Mouse (Mus musculus) midbrain, embryonic 16.5 days (tissue): Measurements from ENCODE around the gene Pla2g6. TPM values are rescaled to one million over a fixed set of nuclear protein-coding genes. Genes with fewer than 3 reads are reported as not detected.

Experiments used
- ATAC-seq: fragments of 200-750 bp; cut with Nextera tagmentation; 2 replicates; pipeline ENCODE4 v1.8.0; 2017; ENCODE audit warnings: moderate TSS enrichment
- H3K27ac ChIP-seq: fragments of 300-500 bp; sonication (generic); 2 replicates; pipeline ENCODE4 v1.5.1; 2014; ENCODE audit warnings: mild to moderate bottlenecking, low read length, mixed read lengths
- H3K27me3 ChIP-seq: fragments of 300-500 bp; sonication (generic); 2 replicates; pipeline ENCODE4 v1.6.1; 2014; ENCODE audit warnings: low read depth, low read length, mixed read lengths; ENCODE audit not compliant: control insufficient read depth, insufficient read depth
- H3K36me3 ChIP-seq: fragments of 300-500 bp; sonication (generic); 2 replicates; pipeline ENCODE4 v1.6.1; 2014; ENCODE audit warnings: mild to moderate bottlenecking, low read length, moderate library complexity, mixed read lengths; ENCODE audit not compliant: control insufficient read depth, insufficient read depth
- H3K4me1 ChIP-seq: fragments of 300-500 bp; sonication (generic); 2 replicates; pipeline ENCODE4 v1.6.1; 2014; ENCODE audit warnings: mild to moderate bottlenecking, low read length, mixed read lengths; ENCODE audit not compliant: control insufficient read depth, insufficient read depth
- H3K4me2 ChIP-seq: fragments of 300-500 bp; sonication (generic); 2 replicates; pipeline ENCODE4 v1.6.1; 2014; ENCODE audit warnings: mild to moderate bottlenecking, low read length, mixed read lengths
- H3K4me3 ChIP-seq: fragments of 300-500 bp; sonication (generic); 2 replicates; pipeline ENCODE4 v1.5.1; 2014; ENCODE audit warnings: low read depth, mild to moderate bottlenecking, low read length, moderate library complexity, mixed read lengths
- H3K9ac ChIP-seq: fragments of 300-500 bp; sonication (generic); 2 replicates; pipeline ENCODE4 v1.6.1; 2014; ENCODE audit warnings: low read depth, low read length, mixed read lengths
- H3K9me3 ChIP-seq: fragments of 300-500 bp; sonication (generic); replicated peaks from 2 replicates; pipeline ENCODE4 v1.6.1; 2014; ENCODE audit warnings: mild to moderate bottlenecking, low read length, mixed read lengths; ENCODE audit not compliant: control insufficient read depth, poor library complexity, severe bottlenecking
- WGBS: fragments of 180-500 bp; shearing (Covaris S2); extraction: QIAGEN DNeasy Blood & Tissue Kit; methylation state at CpG from one replicate; pipeline ENCODE4 v1.1.7; 2014; 5-methylcytosine and 5-hydroxymethylcytosine counted together
- polyA plus RNA-seq: library from polyadenylated mRNA; unstranded; fragments of >200 nt; fragmentation: Nextera tagmentation; extraction: Ambion mirVana; gene quantifications from 2 replicates; pipeline ENCODE4 v1.2.1, GENCODE M21; 2015

The Pla2g6 gene
- polyA plus RNA-seq, result 29.8 and 35.3 TPM in 2 replicates

DNA sequence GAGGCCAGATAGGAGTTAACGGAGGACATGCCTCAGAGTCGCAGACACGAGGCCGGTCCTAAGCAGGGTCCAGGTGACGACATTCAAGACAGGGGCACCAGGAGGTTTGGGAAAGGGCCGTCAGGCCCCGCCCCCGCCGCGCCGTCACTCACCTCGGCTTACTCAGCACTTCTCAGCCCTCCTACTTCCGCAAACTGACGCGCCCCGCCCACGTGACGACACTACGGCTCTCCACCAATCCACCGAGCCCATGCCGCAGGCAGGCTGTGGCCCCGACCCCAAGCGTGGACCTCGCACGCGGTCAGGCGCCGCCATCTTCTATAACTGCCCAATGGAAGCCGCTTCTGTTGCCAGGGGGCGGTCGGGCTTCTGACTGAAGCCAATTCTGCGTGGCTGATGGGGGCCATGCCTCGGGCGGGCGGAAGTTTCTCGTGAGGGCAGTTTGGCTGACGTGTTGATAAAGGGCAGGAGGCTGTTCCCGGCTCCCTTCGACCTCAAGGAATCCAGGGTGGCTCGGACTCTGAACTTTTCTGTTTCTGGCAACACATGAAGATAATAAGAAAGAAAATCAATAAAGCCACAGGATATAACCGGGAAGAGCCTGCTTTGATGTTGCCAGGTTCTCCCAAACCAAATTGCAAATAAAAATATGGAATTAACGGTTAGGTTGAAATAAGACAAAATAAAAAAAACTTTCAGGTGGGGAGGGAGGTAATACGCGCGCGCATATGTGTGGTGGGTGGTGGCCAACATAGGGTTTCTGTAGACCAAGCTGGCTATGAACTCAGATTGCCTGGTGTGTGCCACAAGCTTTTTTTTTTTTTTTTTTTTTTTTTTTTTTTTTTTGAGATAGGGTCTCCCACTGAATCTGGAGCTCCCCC is at the start of gene Pla2g6:
Gene Pla2g6 (minus strand): TSS at position 333 of the 881 bp plus-strand sequence.
- peak within 1 kb of the TSS; percentile 86 for H3K27ac ChIP-seq
- 4% methylated on average over 46 of the region's 46 CpGs for WGBS
- no peaks in the 10 kb centered on the region for H3K9me3 ChIP-seq
- H3K4me2 ChIP-seq, result peak within 1 kb of the TSS; percentile 82
- H3K4me3 ChIP-seq, result peak within 1 kb of the TSS; percentile 56
- peaks cover 14% of the 10 kb centered on the region for H3K4me1 ChIP-seq
- H3K27me3 ChIP-seq, result no peaks in the 10 kb centered on the region
- no peaks in the 10 kb centered on the region for H3K36me3 ChIP-seq
- ATAC-seq, result peak; percentile 96
- peak within 1 kb of the TSS; percentile 64 for H3K9ac ChIP-seq

DNA sequence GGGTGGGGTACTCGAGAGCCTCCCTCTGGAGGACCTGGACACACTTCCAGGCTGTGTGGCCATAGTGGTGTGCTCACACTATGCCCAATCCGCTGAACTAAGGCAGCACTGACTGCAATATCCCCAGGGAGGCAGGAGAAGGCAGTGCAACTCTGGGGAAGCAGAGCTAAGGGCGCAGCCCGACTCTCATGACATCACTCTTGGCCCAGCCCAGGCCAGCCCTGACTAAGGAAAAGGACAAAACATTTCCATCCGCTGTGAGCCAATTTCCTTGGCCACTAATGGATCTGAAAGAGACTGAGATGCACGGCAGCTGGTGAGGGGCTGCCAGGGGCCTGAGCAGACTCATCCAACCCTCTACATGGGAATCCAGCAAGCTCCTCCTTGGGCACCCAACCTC is 49.5 kb upstream of the Pla2g6 start:
- H3K36me3 ChIP-seq, result peaks cover 17% of the 10 kb centered on the region
- H3K4me2 ChIP-seq, result no peak overlapping the region
- no peak overlapping the region for H3K9ac ChIP-seq
- no peaks in the 10 kb centered on the region for H3K27me3 ChIP-seq
- no peaks in the 10 kb centered on the region for H3K9me3 ChIP-seq
- H3K4me3 ChIP-seq, result no peak overlapping the region
- WGBS, result 87% methylated on average over 6 of the region's 6 CpGs
- ATAC-seq, result no peak
- no peaks in the 10 kb centered on the region; the same call in 1 of the 2 replicates for H3K4me1 ChIP-seq
- no peak overlapping the region for H3K27ac ChIP-seq

DNA sequence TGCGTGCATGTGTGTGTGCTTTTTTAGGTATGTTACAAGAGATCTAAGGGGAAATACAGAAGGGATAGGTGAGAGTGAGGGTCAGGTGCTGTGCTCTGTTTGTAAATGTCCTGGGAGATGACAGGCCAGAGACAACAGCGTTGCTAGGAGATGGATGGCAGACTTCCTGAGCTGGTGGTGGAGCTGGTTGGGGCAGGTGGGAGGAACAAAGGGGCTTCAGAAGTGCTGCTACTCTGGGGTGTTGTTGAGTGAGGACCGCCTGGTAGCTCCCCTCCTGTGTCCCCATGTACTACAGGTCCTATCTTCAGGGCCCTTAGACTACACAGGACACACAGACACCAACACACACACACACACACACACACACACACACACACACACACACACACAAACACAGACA is 46.6 kb upstream of the Pla2g6 start:
- Histone ChIP-seq H3K36me3 (peaks cover 19% of the 10 kb centered on the region), H3K27me3 (no peaks in the 10 kb centered on the region), H3K4me2 (no peak overlapping the region), H3K9ac (no peak overlapping the region), H3K4me3 (no peak overlapping the region), H3K4me1 (no peaks in the 10 kb centered on the region; the same call in 1 of the 2 replicates), H3K9me3 (no peaks in the 10 kb centered on the region), H3K27ac (peak overlapping the region; percentile 47)
- ATAC-seq, result no peak
- WGBS, result 44% methylated on average over 3 of the region's 3 CpGs

DNA sequence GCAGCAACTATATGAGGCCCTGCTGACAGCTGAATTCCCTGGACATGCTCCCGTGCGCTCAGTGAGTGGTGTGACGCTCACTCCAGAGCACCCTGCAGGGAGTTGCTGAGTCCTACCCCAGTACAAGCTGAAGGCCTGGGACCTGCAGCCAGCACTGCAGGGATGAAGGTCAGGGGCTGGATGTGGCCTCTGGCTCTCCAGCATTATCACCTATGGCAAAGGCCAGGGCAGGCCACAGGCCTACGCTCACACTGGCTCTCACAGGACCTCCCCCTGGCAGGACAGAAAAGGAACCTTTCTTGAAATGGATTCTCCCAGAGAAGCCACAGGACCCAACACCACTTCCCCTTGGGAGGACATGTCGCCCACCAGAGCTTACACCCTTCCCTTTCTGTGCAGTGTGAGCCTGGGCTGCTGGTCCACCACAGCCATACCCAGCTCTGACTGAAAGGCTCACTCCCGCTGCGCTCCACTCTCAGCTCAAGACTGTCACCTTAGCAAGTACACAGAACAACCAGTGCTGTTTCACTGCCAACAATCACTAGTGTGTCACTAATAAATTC is 42.2 kb upstream of the Pla2g6 start:
- no peak overlapping the region for H3K9ac ChIP-seq
- no peak overlapping the region for H3K4me3 ChIP-seq
- H3K4me1 ChIP-seq, result no peaks in the 10 kb centered on the region; the same call in 1 of the 2 replicates
- H3K9me3 ChIP-seq, result no peaks in the 10 kb centered on the region
- WGBS, result 77% methylated on average over 7 of the region's 7 CpGs
- no peak overlapping the region for H3K4me2 ChIP-seq
- no peaks in the 10 kb centered on the region for H3K27me3 ChIP-seq
- no peak overlapping the region for H3K27ac ChIP-seq
- peaks cover 22% of the 10 kb centered on the region for H3K36me3 ChIP-seq
- no peak for ATAC-seq

DNA sequence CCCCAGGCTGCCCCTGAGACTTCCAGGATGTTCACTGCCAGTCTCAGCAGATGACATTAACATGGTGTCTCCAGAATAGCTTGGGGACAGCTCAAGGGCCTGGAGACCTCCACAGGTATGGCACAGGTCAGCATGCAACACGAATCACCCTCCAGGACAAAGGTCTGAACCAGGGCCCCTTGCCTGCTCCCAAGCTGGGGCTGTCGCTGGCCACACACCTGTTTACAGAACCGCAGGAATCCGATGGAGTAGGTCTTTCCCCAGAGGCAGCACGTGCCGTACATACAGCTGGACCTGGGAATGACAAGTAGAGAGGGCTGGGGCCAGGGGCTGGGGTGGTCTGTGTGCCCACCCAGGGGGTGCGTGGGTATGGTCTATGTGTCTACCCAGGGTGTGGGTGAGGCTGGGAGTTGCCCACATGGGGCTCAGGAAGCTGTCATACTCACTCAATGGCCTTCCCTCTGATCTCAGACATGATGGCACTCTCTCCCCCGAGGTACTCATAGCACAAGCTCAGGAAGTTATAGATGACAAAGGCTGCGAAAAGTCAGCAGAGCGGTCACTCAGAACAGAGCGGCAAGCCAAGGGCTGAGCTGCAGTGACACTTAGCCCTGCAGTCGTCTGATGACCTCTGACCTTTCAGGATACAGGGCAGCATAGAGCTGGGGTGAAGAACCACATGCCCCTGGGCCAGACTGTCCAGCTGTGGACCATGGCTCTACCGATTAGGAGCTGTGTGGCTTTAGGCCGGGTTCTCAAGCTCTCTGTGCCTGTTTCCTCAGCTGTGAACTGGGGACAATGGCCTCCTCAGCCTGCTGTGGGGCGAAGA is 41.5 kb upstream of the Pla2g6 start:
- H3K4me3 ChIP-seq, result no peak overlapping the region
- no peak overlapping the region for H3K27ac ChIP-seq
- H3K9ac ChIP-seq, result no peak overlapping the region
- H3K4me1 ChIP-seq, result no peaks in the 10 kb centered on the region; the same call in 1 of the 2 replicates
- no peak for ATAC-seq
- peaks cover 28% of the 10 kb centered on the region for H3K36me3 ChIP-seq
- H3K4me2 ChIP-seq, result no peak overlapping the region
- H3K9me3 ChIP-seq, result no peaks in the 10 kb centered on the region
- 73% methylated on average over 15 of the region's 15 CpGs for WGBS
- no peaks in the 10 kb centered on the region for H3K27me3 ChIP-seq

DNA sequence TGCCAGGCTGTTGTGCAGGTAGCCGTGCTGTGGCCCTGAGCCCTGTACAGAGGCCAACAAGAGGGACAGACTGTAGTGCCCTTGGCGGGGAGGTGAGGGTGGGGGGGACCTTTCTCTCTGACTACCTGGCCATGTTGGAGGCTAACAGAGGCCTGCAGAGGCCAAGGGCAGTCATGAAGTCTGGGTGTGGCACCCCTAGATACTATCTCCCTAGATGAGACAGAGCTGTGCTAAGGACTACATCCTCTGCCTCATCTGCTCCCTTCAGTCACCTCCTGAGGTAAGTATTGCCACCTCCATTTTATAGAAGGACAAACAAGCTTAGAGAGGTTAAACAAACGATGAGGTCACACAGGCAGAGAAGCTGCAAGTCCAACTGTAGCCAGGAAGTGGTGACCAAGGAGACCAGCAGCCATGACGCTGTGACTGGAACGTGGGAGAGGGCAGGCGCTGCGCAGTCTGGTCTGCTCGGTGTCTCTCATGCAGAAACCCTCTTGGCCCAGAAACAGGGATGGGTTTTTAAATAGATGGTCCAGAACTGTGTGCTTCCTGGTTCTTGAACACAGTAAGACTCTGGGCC is 40.8 kb upstream of the Pla2g6 start:
- 88% methylated on average over 8 of the region's 8 CpGs for WGBS
- no peaks in the 10 kb centered on the region; the same call in 1 of the 2 replicates for H3K4me1 ChIP-seq
- ATAC-seq, result no peak
- H3K36me3 ChIP-seq, result peaks cover 33% of the 10 kb centered on the region
- no peak overlapping the region for H3K27ac ChIP-seq
- no peak overlapping the region for H3K4me2 ChIP-seq
- no peak overlapping the region for H3K9ac ChIP-seq
- H3K27me3 ChIP-seq, result no peaks in the 10 kb centered on the region
- no peak overlapping the region for H3K4me3 ChIP-seq
- no peaks in the 10 kb centered on the region for H3K9me3 ChIP-seq

DNA sequence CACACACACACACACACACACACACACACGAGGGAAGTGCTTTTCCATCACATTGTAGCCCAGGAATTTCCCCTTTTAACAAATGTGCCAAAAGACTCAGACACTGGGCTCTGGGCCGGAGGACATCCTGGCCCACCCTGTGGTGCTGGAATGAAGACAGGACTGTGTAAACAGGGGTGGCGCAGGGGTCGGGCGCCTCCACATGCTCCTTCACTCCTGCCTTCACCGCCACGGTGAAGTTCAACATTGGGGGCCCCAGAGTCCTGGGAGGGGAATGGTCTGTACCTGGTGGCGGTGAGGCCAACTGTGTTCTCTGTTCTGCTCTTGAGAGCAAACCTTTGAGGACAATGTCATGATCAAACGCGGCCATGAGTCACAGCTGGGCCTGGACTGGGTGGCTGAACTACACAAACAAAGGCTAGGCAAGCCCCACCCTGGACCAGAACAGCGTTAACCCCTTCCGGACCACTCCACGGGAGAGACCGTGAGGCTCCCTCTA is 40.2 kb upstream of the Pla2g6 start:
- Histone ChIP-seq H3K27ac (no peak overlapping the region), H3K4me2 (no peak overlapping the region), H3K36me3 (peaks cover 36% of the 10 kb centered on the region), H3K9me3 (no peaks in the 10 kb centered on the region), H3K27me3 (no peaks in the 10 kb centered on the region), H3K4me3 (no peak overlapping the region), H3K9ac (no peak overlapping the region), H3K4me1 (no peaks in the 10 kb centered on the region; the same call in 1 of the 2 replicates)
- no peak for ATAC-seq
- 73% methylated on average over 14 of the region's 14 CpGs for WGBS

DNA sequence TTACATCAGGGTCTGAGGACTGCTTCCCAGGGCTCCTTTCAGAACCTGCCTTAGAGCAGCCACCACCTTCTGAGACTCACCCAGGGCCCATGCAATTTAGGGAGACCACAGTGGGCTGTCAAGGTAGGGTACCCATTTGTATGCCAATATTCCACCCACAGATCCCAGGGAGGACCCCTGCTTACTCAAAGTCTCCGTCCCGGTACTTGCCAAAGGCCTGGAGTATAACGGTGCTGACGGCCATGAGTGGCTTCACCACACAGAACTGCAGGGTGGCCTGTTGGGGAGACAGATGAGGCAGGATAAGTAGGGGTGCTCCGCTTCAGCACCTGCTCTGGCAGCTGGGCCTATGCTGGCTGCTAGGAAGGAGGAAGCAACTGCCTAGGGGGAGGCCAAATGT is 38.2 kb upstream of the Pla2g6 start:
- Histone ChIP-seq H3K4me1 (no peaks in the 10 kb centered on the region; the same call in 1 of the 2 replicates), H3K27me3 (no peaks in the 10 kb centered on the region), H3K27ac (no peak overlapping the region), H3K9ac (no peak overlapping the region), H3K4me2 (no peak overlapping the region), H3K36me3 (peaks cover 45% of the 10 kb centered on the region), H3K9me3 (no peaks in the 10 kb centered on the region), H3K4me3 (no peak overlapping the region)
- ATAC-seq, result no peak
- 94% methylated on average over 5 of the region's 5 CpGs for WGBS
